Mouse (Mus musculus): Measurements from ENCODE around the gene Cars. TPM values are rescaled to one million over a fixed set of nuclear protein-coding genes. Genes with fewer than 3 reads are reported as not detected.
"Not testable (repeated sequence)": the region's sequence is repeated elsewhere in the genome, so short reads cannot be mapped to it uniquely, and the experiment has no call there.

Cars gene
- polyA plus RNA-seq, 1 experiment from 2014 or later = 70.5 TPM

DNA sequence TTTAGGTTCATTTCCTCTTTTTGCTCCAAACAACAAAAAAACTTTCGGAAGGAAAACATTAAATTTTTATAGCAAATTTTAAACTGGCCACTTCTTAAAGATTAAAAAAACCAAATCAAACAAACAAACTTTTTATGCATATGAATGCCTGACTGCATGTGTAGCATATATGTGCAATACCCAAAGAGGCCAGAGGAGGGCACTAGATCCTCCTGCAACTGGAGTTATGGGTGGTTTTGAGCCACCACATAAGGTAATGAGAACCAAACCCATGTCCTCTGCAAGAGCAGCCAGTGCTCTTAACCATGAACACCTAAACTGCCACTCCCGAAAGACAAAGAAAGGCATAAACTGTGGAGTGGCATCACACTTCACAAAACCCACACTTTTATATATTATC lies 55.5 kb downstream of the Cars start:
- Histone ChIP-seq H3K9me3 (replicated peaks; ENCODE audit: control insufficient read depth, low read length, poor library complexity, severe bottlenecking) (no peaks in the 10 kb centered on the region), H3K27me3 (ENCODE audit: control insufficient read depth, insufficient read depth, low read depth, low read length) (no peaks in the 10 kb centered on the region), H3K4me2 (ENCODE audit: low read length) (no peak overlapping the region), H3K4me3 (ENCODE audit: low read depth, low read length) (no peak overlapping the region), H3K9ac (ENCODE audit: low read depth, low read length) (no peak overlapping the region), H3K4me1 (ENCODE audit: control insufficient read depth, insufficient read depth, low read length) (peaks cover 28% of the 10 kb centered on the region), H3K36me3 (ENCODE audit: control insufficient read depth, insufficient read depth, low read length) (0 out of 2 replicates have a peak, but pooled peaks cover 3% of the 10 kb centered on the region), H3K27ac (ENCODE audit: low read length) (no peak overlapping the region)
- 95% methylated on average over 2 of the region's 2 CpGs for WGBS
- no peak for ATAC-seq

- Histone ChIP-seq H3K4me2 (ENCODE audit: low read length) (no peak overlapping the region), H3K36me3 (ENCODE audit: control insufficient read depth, insufficient read depth, low read length) (peaks cover 29% of the 10 kb centered on the region), H3K9me3 (replicated peaks; ENCODE audit: control insufficient read depth, low read length, poor library complexity, severe bottlenecking) (no peaks in the 10 kb centered on the region), H3K27me3 (ENCODE audit: control insufficient read depth, insufficient read depth, low read depth, low read length) (no peaks in the 10 kb centered on the region), H3K4me3 (ENCODE audit: low read depth, low read length) (no peak overlapping the region), H3K4me1 (ENCODE audit: control insufficient read depth, insufficient read depth, low read length) (0 out of 2 replicates have a peak, but pooled peaks cover 2% of the 10 kb centered on the region), H3K9ac (ENCODE audit: low read depth, low read length) (no peak overlapping the region), H3K27ac (ENCODE audit: low read length) (no peak overlapping the region)
- no peak for ATAC-seq
- WGBS = 81% methylated on average over 1 of the region's 1 CpGs
These were observed 61.2 kb downstream of the Cars start for GRCm38 (mm10) chr7:143538671-143539070.

GRCm38 (mm10) chr7:143538229-143538628 lies 61.7 kb downstream of the Cars start:
- H3K27me3 ChIP-seq (ENCODE audit: control insufficient read depth, insufficient read depth, low read depth, low read length); ATAC-seq; H3K4me1 ChIP-seq (ENCODE audit: control insufficient read depth, insufficient read depth, low read length); H3K4me3 ChIP-seq (ENCODE audit: low read depth, low read length); H3K9ac ChIP-seq (ENCODE audit: low read depth, low read length); H3K4me2 ChIP-seq (ENCODE audit: low read length); H3K27ac ChIP-seq (ENCODE audit: low read length); H3K9me3 ChIP-seq (replicated peaks; ENCODE audit: control insufficient read depth, low read length, poor library complexity, severe bottlenecking): not testable (repeated sequence)
- 89% methylated on average over 6 of the region's 6 CpGs for WGBS
- H3K36me3 ChIP-seq (ENCODE audit: control insufficient read depth, insufficient read depth, low read length) = peaks cover 29% of the 10 kb centered on the region

- H3K9me3 ChIP-seq (replicated peaks; ENCODE audit: control insufficient read depth, low read length, poor library complexity, severe bottlenecking) = no peaks in the 10 kb centered on the region
- no peak overlapping the region for H3K9ac ChIP-seq (ENCODE audit: low read depth, low read length)
- no peaks in the 10 kb centered on the region for H3K4me1 ChIP-seq (ENCODE audit: control insufficient read depth, insufficient read depth, low read length)
- no peak overlapping the region for H3K27ac ChIP-seq (ENCODE audit: low read length)
- 92% methylated on average over 3 of the region's 3 CpGs for WGBS
- H3K27me3 ChIP-seq (ENCODE audit: control insufficient read depth, insufficient read depth, low read depth, low read length) = no peaks in the 10 kb centered on the region
- no peak for ATAC-seq
- no peak overlapping the region for H3K4me3 ChIP-seq (ENCODE audit: low read depth, low read length)
- H3K4me2 ChIP-seq (ENCODE audit: low read length) = no peak overlapping the region
- peaks cover 41% of the 10 kb centered on the region for H3K36me3 ChIP-seq (ENCODE audit: control insufficient read depth, insufficient read depth, low read length)
These were observed 63.6 kb downstream of the Cars start for GRCm38 (mm10) chr7:143536251-143536650.

GRCm38 (mm10) chr7:143533284-143533683 lies 66.6 kb downstream of the Cars start:
- Histone ChIP-seq H3K9me3 (replicated peaks; ENCODE audit: control insufficient read depth, low read length, poor library complexity, severe bottlenecking) (no peaks in the 10 kb centered on the region), H3K27ac (ENCODE audit: low read length) (no peak overlapping the region), H3K4me2 (ENCODE audit: low read length) (no peak overlapping the region), H3K9ac (ENCODE audit: low read depth, low read length) (no peak overlapping the region), H3K4me1 (ENCODE audit: control insufficient read depth, insufficient read depth, low read length) (no peaks in the 10 kb centered on the region), H3K27me3 (ENCODE audit: control insufficient read depth, insufficient read depth, low read depth, low read length) (no peaks in the 10 kb centered on the region), H3K4me3 (ENCODE audit: low read depth, low read length) (no peak overlapping the region), H3K36me3 (ENCODE audit: control insufficient read depth, insufficient read depth, low read length) (peaks cover 50% of the 10 kb centered on the region)
- WGBS = 91% methylated on average over 2 of the region's 2 CpGs
- no peak for ATAC-seq

DNA sequence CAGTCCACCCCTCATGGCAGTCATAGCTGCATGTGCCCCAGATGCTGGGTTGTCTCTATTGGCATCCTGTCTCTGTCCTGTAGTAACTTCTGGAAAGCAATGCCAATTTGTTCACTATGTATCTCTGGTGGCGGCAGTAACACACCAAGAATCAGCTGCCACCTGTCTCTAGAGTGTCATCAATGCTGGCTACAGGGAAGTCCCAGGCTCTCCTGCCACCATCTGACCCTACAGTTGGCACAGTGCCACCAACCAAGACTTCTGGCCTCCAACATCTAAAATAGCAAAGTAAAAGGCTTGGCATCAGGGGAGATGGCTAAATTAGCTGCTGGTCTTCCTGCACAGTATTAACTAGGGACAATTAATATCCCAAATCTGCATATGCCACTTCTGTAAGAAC lies 67.5 kb downstream of the Cars start:
- H3K27ac ChIP-seq (ENCODE audit: low read length) = no peak overlapping the region

DNA sequence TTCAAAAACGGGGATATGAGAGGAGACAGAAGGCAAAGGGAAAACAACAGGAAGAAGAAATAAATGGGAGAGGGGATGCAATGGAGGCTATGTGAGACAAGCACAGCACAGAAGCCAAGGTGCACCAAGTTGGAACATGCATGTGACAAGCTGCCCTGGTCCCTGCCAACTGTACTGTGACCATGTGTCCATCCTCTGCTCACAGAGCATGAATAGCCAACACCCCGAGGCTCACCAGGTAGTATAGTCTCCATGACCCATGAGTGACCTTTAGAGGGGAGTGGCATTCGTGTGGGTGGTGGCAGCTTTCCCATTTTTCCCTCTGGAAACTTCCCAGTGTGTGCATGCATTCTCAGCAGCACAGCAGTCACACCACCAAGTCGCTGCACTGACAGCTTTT lies 80.6 kb downstream of the Cars start:
- H3K9ac ChIP-seq (ENCODE audit: low read depth, low read length) = no peak overlapping the region
- no peak overlapping the region for H3K4me2 ChIP-seq (ENCODE audit: low read length)
- ATAC-seq = no peak
- no peaks in the 10 kb centered on the region for H3K9me3 ChIP-seq (replicated peaks; ENCODE audit: control insufficient read depth, low read length, poor library complexity, severe bottlenecking)
- 86% methylated on average over 4 of the region's 4 CpGs for WGBS
- peaks cover 58% of the 10 kb centered on the region for H3K36me3 ChIP-seq (ENCODE audit: control insufficient read depth, insufficient read depth, low read length)
- no peak overlapping the region for H3K4me3 ChIP-seq (ENCODE audit: low read depth, low read length)
- H3K4me1 ChIP-seq (ENCODE audit: control insufficient read depth, insufficient read depth, low read length) = no peaks in the 10 kb centered on the region
- H3K27me3 ChIP-seq (ENCODE audit: control insufficient read depth, insufficient read depth, low read depth, low read length) = no peaks in the 10 kb centered on the region
- H3K27ac ChIP-seq (ENCODE audit: low read length) = no peak overlapping the region

More for the DNA sequence above, 67.5 kb downstream of the Cars start:
- Histone ChIP-seq H3K27me3 (ENCODE audit: control insufficient read depth, insufficient read depth, low read depth, low read length) (no peaks in the 10 kb centered on the region), H3K4me2 (ENCODE audit: low read length) (no peak overlapping the region), H3K9me3 (replicated peaks; ENCODE audit: control insufficient read depth, low read length, poor library complexity, severe bottlenecking) (no peaks in the 10 kb centered on the region), H3K9ac (ENCODE audit: low read depth, low read length) (no peak overlapping the region), H3K36me3 (ENCODE audit: control insufficient read depth, insufficient read depth, low read length) (peaks cover 49% of the 10 kb centered on the region), H3K4me1 (ENCODE audit: control insufficient read depth, insufficient read depth, low read length) (no peaks in the 10 kb centered on the region), H3K4me3 (ENCODE audit: low read depth, low read length) (no peak overlapping the region)
- WGBS = 93% methylated on average over 1 of the region's 1 CpGs
- no peak for ATAC-seq

- H3K9ac ChIP-seq (ENCODE audit: low read depth, low read length) = no peak overlapping the region
- peaks cover 38% of the 10 kb centered on the region for H3K36me3 ChIP-seq (ENCODE audit: control insufficient read depth, insufficient read depth, low read length)
- no peak overlapping the region for H3K4me3 ChIP-seq (ENCODE audit: low read depth, low read length)
- ATAC-seq = no peak
- H3K27ac ChIP-seq (ENCODE audit: low read length) = no peak overlapping the region
- H3K9me3 ChIP-seq (replicated peaks; ENCODE audit: control insufficient read depth, low read length, poor library complexity, severe bottlenecking) = no peaks in the 10 kb centered on the region
- WGBS = 94% methylated on average over 4 of the region's 4 CpGs
- no peak overlapping the region for H3K4me2 ChIP-seq (ENCODE audit: low read length)
- no peaks in the 10 kb centered on the region for H3K27me3 ChIP-seq (ENCODE audit: control insufficient read depth, insufficient read depth, low read depth, low read length)
- H3K4me1 ChIP-seq (ENCODE audit: control insufficient read depth, insufficient read depth, low read length) = no peaks in the 10 kb centered on the region
These were observed 85.5 kb downstream of the Cars start for GRCm38 (mm10) chr7:143514416-143514768.

DNA sequence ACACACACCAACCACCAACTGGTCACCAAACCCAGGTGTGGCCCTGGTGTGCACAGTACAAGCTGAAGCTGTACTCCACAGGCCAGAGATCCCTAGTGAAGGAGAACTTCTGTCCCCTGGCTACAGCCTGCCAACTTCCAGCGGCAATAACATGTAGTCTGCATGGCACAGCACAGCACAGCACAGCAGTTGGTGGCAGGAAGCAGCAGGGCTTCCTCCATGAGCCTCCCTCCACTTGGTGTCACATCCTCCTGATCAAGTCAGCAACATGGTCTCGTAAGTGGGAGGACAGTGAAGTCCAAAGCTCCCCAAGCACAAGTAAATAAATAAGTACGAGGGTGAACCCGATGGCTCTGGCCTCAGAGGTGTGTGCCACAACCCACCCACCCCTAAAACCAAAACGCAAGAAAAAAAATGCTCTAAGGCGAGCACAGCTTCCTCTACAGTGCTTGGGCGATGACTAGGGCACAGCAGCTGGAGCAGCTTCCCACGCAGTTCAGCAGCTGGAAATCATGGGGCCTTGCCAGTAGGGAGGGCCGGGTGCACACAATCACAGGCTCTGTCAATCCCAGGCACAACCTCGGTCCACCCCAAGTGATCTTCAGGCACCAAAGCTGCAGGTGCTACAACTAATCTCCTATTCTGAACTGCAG lies 86.0 kb downstream of the Cars start:
- Histone ChIP-seq H3K27me3 (ENCODE audit: control insufficient read depth, insufficient read depth, low read depth, low read length) (no peaks in the 10 kb centered on the region), H3K4me2 (ENCODE audit: low read length) (no peak overlapping the region), H3K27ac (ENCODE audit: low read length) (no peak overlapping the region), H3K36me3 (ENCODE audit: control insufficient read depth, insufficient read depth, low read length) (peaks cover 33% of the 10 kb centered on the region), H3K4me3 (ENCODE audit: low read depth, low read length) (no peak overlapping the region), H3K4me1 (ENCODE audit: control insufficient read depth, insufficient read depth, low read length) (no peaks in the 10 kb centered on the region), H3K9me3 (replicated peaks; ENCODE audit: control insufficient read depth, low read length, poor library complexity, severe bottlenecking) (no peaks in the 10 kb centered on the region), H3K9ac (ENCODE audit: low read depth, low read length) (no peak overlapping the region)
- ATAC-seq = no peak
- 93% methylated on average over 10 of the region's 10 CpGs for WGBS

Data from midbrain, embryonic 16.5 days (tissue).